24 mouse cellular contexts compared by ENCODE assay signal in genomic region chr10:55237156-55237555, GRCm38 (mm10).
DNase-seq lines count a peak whose midpoint lies in the region; ATAC-seq and TF ChIP-seq lines count a peak whose summit lies in the region.
"Had no signal": no experiment of that assay in that cellular context is flagged by ENCODE, and none has a peak within 500 bp of the region (broad histone marks: within the 10 kb centered on the region; RNA-seq: fewer than 3 reads in every experiment).

No protein-coding gene starts in this region.

- no peaks in the 10 kb centered on the region for H3K27me3 ChIP-seq in hindbrain, postnatal 0 days (ENCODE audit: insufficient read depth, low read length)
- H3K27me3 ChIP-seq: CH12.LX; embryonic facial prominence, embryonic 12.5 days; forebrain, embryonic 12.5 days; Patski had no signal

- H3K36me3 ChIP-seq in hindbrain, postnatal 0 days (ENCODE audit: insufficient read depth, low read length), result no peaks in the 10 kb centered on the region
- H3K36me3 ChIP-seq: embryonic facial prominence, embryonic 10.5 days; embryonic facial prominence, embryonic 12.5 days; forebrain, embryonic 12.5 days; G1E had no signal

- H3K4me2 ChIP-seq in hindbrain, postnatal 0 days (ENCODE audit: low read depth, low read length), result no peak overlapping the region
- H3K4me2 ChIP-seq: embryonic facial prominence, embryonic 12.5 days; forebrain, embryonic 12.5 days had no signal

- peak; percentile 68 for ATAC-seq in common myeloid progenitor, adult 5-6 weeks (replicated peaks; ENCODE audit: low read depth, poor library complexity, severe bottlenecking)
- peak; percentile 57 for ATAC-seq in megakaryocyte progenitor cell, adult 5-6 weeks (replicated peaks; ENCODE audit: poor library complexity)
- ATAC-seq in hindbrain, postnatal 0 days, result no peak
- ATAC-seq: CD4-positive, CD25-positive, alpha-beta regulatory T cell, adult 4 months; forebrain, embryonic 14.5 days; forebrain, embryonic 16.5 days; Patski had no signal

- no peaks in the 10 kb centered on the region for H3K4me1 ChIP-seq in hindbrain, postnatal 0 days (ENCODE audit: insufficient read depth, low read length)
- H3K4me1 ChIP-seq: embryonic facial prominence, embryonic 10.5 days; embryonic facial prominence, embryonic 12.5 days; forebrain, embryonic 12.5 days had no signal

- no peak overlapping the region for H3K9ac ChIP-seq in hindbrain, postnatal 0 days (replicated peaks; ENCODE audit: low read length)
- H3K9ac ChIP-seq: embryonic facial prominence, embryonic 12.5 days; forebrain, embryonic 12.5 days had no signal

- H3K9me3 ChIP-seq in hindbrain, postnatal 0 days (ENCODE audit: low read length), result no peaks in the 10 kb centered on the region
- H3K9me3 ChIP-seq: embryonic facial prominence, embryonic 10.5 days; embryonic facial prominence, embryonic 12.5 days; forebrain, embryonic 12.5 days; G1E had no signal

- H3K4me3 ChIP-seq in hindbrain, postnatal 0 days (ENCODE audit: low read length), result no peak overlapping the region
- H3K4me3 ChIP-seq: embryonic facial prominence, embryonic 10.5 days; embryonic facial prominence, embryonic 12.5 days; forebrain, embryonic 12.5 days had no signal

- peak; percentile 62 for DNase-seq in 416B (ENCODE audit: low read depth)
- DNase-seq in right cerebral cortex, postnatal 14 days, result no peak
- no peak for DNase-seq in hindbrain, postnatal 0 days (ENCODE audit: low spot score)
- DNase-seq: adrenal gland, adult 2 months; adrenal gland, postnatal 10 days; adrenal gland, postnatal 25 days; B cell, adult 2 months; cerebellum, adult 11 months; cerebellum, adult 18-20 months; cerebellum, adult 8-10 months; cerebellum, adult 9-11 months; cerebellum, postnatal 14 days; cerebellum, postnatal 36 days had no signal

- no peak for TF ChIP-seq CTCF in hindbrain, postnatal 0 days (IDR thresholded peaks at IDR 0.05; ENCODE audit: low read depth)

- H3K27ac ChIP-seq in hindbrain, postnatal 0 days, result no peak overlapping the region
- H3K27ac ChIP-seq: embryonic facial prominence, embryonic 10.5 days; embryonic facial prominence, embryonic 12.5 days; forebrain, embryonic 12.5 days had no signal
